Mouse (Mus musculus) bone marrow, adult 2 months (tissue): Measurements from ENCODE around the gene Gas2. TPM values are rescaled to one million over a fixed set of nuclear protein-coding genes. Genes with fewer than 3 reads are reported as not detected.

ENCODE experiments used
- H3K27ac ChIP-seq: fragments of 200-500 bp; 2 replicates; pipeline ENCODE4 v1.5.1; 2012; ENCODE audit warnings: low read depth, mild to moderate bottlenecking, control low read depth, inconsistent platforms, low read length; ENCODE audit not compliant: control insufficient read depth, poor library complexity, insufficient read depth
- H3K4me1 ChIP-seq: fragments of 200-500 bp; 2 replicates; pipeline ENCODE4 v1.6.1; 2011; ENCODE audit warnings: low read length; ENCODE audit not compliant: control insufficient read depth, insufficient read depth
- H3K4me3 ChIP-seq: fragments of 200-500 bp; replicated peaks from 2 replicates; pipeline ENCODE3; 2011; ENCODE audit warnings: mild to moderate bottlenecking, low read depth, low read length, control low read depth; ENCODE audit not compliant: control insufficient read depth
- CTCF ChIP-seq: fragments of 200-500 bp; IDR thresholded peaks from 2 replicates; pipeline ENCODE4 v1.5.1; 2011; ENCODE audit warnings: low read length, control low read depth; ENCODE audit not compliant: control insufficient read depth, insufficient read depth
- POLR2A ChIP-seq: fragments of 200-500 bp; IDR thresholded peaks from 2 replicates; pipeline ENCODE4 v1.6.1; 2011; ENCODE audit warnings: low read depth, mild to moderate bottlenecking, control low read depth, low read length, borderline replicate concordance; ENCODE audit not compliant: control insufficient read depth
- WGBS: fragments of 180-500 bp; shearing (Covaris S2); methylation state at CpG from one replicate; pipeline ENCODE4 v1.1.7; 2018; 5-methylcytosine and 5-hydroxymethylcytosine counted together
- polyA plus RNA-seq: library from polyadenylated mRNA; stranded (reverse); fragments of >200 nt; gene quantifications from 2 replicates; pipeline ENCODE4 v1.2.4, GENCODE M21; 2011; ENCODE audit warnings: low replicate concordance; ENCODE audit not compliant: missing spikeins, insufficient read depth, insufficient read length

The Gas2 gene
- polyA plus RNA-seq, 1 experiment, result 5.4 TPM

DNA sequence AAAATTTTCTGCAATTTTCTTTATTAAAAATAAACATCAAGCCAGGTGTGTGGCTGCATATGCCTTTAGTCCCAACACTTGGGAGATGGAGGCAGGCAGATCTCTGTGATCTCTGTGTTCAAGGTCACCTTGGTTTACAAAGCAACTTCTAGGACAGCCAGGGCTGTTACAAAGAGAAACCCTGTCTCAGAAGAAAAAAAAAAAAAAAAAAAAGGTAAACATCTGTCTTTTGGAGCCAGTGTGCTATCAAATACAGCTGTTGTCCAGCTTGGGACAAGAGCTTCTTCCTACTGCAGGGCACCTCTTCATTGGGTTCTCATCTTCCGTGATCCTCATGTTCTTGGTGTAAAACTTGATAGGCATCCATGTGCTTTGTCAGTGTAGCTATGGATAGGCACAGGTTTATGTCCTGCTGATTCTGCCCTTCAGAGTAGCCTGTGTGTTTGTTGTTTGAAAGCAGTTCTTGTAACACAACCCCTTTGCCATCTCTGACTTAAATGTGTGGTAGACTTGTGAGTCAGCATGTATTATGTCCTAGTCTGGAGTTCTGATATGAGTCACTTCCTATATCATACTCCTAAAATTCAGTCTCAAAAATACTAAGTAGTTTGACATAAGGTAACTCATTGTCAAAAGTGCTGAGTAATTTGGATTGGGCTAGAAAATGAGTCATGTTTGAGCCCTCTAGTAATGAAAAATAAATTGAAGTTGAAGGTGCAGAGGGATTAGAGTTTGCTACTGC is 30.6 kb downstream of the Gas2 start:
- 93% methylated on average over 1 of the region's 1 CpGs for WGBS
- Histone ChIP-seq H3K4me1 (no peaks in the 10 kb centered on the region), H3K27ac (no peak overlapping the region), H3K4me3 (no peak overlapping the region)
- TF ChIP-seq POLR2A (no peak), CTCF (no peak)

DNA sequence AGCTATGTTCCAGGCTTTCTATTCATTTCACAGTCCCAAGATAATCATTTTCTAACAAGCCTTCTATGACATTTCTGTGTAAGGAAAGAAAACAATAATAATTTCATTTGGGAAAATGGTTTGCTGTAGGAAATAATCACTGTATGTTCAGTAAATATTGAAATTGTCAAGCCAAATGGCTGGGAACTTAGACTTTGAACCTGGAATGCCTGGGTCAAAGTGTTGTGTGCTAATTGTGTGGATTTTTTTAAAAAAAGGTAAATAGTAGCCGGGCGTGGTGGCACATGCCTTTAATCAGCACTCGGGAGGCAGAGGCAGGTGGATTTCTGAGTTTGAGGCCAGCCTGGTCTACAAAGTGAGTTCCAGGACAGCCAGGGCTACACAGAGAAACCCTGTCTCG is 31.2 kb downstream of the Gas2 start:
- no peaks in the 10 kb centered on the region for H3K4me1 ChIP-seq
- no peak overlapping the region for H3K27ac ChIP-seq
- H3K4me3 ChIP-seq, result no peak overlapping the region
- WGBS, result 82% methylated on average over 4 of the region's 4 CpGs
- TF ChIP-seq CTCF, result no peak
- no peak for TF ChIP-seq POLR2A

DNA sequence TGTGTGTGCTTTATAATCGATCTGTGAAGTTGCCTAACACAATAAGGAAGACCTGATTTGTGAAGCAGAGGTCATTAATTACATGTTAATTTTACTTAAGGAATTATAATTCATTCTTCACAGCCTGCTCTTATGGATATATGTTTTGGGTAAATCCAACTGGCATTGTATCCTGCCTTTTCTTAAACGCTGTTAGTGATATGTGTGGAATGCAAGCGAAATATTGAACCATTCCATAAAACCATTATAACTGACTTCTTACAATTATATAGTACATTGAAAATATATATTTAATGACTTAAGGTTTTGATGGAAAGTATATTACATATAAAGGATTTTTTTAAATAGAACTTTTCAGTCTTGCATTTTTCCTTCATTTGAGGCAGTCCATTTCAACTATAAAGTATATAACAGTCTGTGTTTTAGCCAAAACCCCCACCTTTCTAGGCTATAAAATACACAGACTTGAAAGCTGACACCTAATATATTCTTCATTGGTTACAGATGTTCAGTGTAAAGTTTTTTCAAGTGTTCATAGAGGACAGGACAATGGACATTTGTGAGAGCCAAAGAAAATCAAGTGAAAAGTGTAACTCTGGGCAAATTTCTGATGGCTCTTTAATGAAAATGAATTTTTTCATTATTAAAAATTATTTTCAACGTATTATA is 32.5 kb downstream of the Gas2 start:
- Histone ChIP-seq H3K27ac (no peak overlapping the region), H3K4me3 (no peak overlapping the region), H3K4me1 (no peaks in the 10 kb centered on the region)
- 76% methylated on average over 4 of the region's 4 CpGs for WGBS
- TF ChIP-seq CTCF, result no peak
- no peak for TF ChIP-seq POLR2A

DNA sequence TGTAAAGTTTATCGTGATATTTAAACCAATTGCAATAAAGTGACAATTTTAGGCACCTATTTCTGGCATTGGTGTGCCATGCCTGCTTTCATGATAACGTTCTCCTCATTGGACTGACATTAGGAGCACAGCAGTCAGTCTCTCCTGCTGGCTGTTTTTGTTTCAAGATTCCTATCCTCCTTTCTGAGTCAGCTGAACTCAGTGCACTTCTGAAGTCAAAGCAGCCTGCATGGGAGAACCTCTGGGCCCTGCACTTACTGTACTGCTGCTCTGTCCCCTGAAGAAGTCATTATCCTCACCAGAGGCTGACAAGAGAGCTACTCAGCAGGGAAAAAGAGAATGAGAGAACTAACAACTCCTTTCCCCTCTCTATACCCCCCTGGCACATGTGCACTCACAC is 33.1 kb downstream of the Gas2 start:
- H3K4me1 ChIP-seq, result no peaks in the 10 kb centered on the region
- WGBS, result 75% methylated on average over 2 of the region's 2 CpGs
- no peak overlapping the region for H3K4me3 ChIP-seq
- TF ChIP-seq CTCF (no peak), POLR2A (no peak)
- H3K27ac ChIP-seq, result no peak overlapping the region

DNA sequence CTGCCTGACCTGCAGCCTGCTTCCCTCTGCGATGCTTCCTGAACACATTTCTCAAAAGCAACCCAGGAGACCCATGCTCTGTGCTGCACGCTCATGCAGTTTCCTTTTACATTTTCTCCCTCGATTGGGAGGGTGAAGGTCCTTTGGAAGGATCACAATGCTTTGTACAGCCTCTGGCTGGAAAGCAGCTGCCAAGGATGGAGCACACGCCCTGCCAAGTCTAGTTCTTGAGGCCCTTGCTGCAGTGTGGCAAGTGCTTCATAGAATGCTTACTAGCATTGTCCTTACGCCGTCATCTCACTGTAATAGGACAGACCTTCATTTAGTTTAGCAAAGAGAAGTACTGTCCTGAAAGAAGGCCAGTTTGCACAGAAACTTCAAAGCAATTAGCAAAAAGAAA is 37.3 kb downstream of the Gas2 start:
- no peak overlapping the region for H3K4me3 ChIP-seq
- no peak overlapping the region for H3K27ac ChIP-seq
- no peaks in the 10 kb centered on the region for H3K4me1 ChIP-seq
- no peak for TF ChIP-seq CTCF
- TF ChIP-seq POLR2A, result no peak
- WGBS, result 72% methylated on average over 6 of the region's 6 CpGs

DNA sequence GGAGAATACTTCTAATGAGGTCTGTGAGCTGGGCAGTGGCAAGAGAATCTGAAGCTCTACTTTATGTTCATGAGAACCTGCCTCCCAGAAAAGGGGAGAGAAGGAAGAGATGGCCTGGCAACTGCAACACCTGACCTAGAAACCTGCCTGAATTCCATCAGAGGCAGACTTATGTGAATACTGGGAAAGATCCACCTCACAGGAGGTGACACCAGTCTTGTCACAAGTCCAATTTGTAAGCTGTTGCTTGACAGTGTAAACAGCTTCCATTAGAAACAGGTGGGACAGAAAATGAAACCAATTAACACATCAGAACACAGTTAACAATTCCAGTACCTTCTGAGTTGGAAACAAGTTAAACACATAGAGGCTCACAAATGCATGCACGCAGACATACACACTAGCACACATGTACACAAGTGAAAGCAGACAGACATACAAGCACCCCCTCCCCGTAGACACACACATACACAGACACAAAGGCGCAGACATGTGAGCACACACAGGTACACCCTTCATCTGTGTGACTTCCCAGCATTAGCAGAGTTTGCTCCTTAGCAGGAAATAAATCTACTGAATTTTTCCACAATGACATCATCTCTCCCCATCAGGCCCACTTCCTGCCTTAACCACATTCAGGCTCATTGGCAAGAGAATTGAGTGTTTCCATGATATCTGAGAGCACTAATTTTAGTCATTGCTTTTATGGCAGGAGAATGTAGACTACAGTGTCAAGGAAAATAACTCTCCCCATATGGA is 51.7 kb downstream of the Gas2 start:
- 77% methylated on average over 3 of the region's 3 CpGs for WGBS
- TF ChIP-seq POLR2A (no peak), CTCF (no peak)

DNA sequence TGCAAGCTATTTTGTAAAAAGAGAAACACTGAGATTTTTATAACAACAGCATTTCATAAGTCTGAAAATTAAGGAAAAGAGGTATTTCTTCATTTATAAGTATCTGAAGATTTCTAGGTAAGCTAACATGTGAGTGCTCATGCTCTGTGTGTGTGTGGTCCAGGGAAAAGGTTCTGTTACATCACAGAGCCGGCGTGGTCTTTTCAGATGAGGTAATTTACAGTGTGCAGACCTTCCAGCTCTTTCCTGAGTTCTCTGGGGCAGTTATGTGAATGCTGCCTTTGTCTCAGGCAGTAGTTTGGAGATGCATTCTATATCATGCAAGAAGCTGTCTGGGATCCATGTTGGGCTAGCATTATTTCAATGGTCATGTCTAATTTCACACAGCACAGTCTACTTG is 52.3 kb downstream of the Gas2 start:
- WGBS, result 49% methylated on average over 2 of the region's 2 CpGs
- no peak overlapping the region for H3K27ac ChIP-seq
- TF ChIP-seq CTCF (no peak), POLR2A (no peak)
- H3K4me3 ChIP-seq, result no peak overlapping the region
- no peaks in the 10 kb centered on the region for H3K4me1 ChIP-seq

More for the DNA sequence above, 51.7 kb downstream of the Gas2 start:
- no peak overlapping the region for H3K27ac ChIP-seq
- H3K4me1 ChIP-seq, result no peaks in the 10 kb centered on the region
- no peak overlapping the region for H3K4me3 ChIP-seq
